Mouse (Mus musculus) layer of hippocampus, postnatal 25 days (tissue): ENCODE data around the gene Shoc2. TPM values are rescaled to one million over a fixed set of nuclear protein-coding genes. Genes with fewer than 3 reads are reported as not detected.

Source experiments
- DNase-seq, 2 experiments: peaks; one replicate each; pipeline ENCODE4 v3.0.0; 2022; ENCODE audit warnings: mixed read lengths in 2 of 2, low spot score in 1 of 2; ENCODE audit errors: extremely low spot score in 1 of 2
- total RNA-seq, 2 experiments: library from RNA; stranded (reverse); gene quantifications; 2 replicates each; pipeline ENCODE4 v1.2.3; 2021

The Shoc2 gene
- total RNA-seq, 2 experiments from 2014 or later: 47.8 to 49.1 TPM

GRCm38 (mm10) chr19:54014999-54015398 lies 70.9 kb downstream of the Shoc2 start:
- no peak for DNase-seq

GRCm38 (mm10) chr19:54015503-54015902 lies 71.4 kb downstream of the Shoc2 start:
- DNase-seq: no peak

- no peak for DNase-seq
These were observed 91.0 kb downstream of the Shoc2 start for GRCm38 (mm10) chr19:54035100-54035499.

GRCm38 (mm10) chr19:54039441-54039840 lies 95.3 kb downstream of the Shoc2 start:
- no peak for DNase-seq

GRCm38 (mm10) chr19:54040356-54041028 lies 96.4 kb downstream of the Shoc2 start:
- no peak for DNase-seq

GRCm38 (mm10) chr19:54041029-54041367 lies 96.9 kb downstream of the Shoc2 start:
- no peak for DNase-seq

GRCm38 (mm10) chr19:54043851-54044250 lies 99.7 kb downstream of the Shoc2 start, which contains the start of gene Adra2a:
Adra2a (plus strand) TSS chr19:54044151.
- no peak for DNase-seq

GRCm38 (mm10) chr19:54044507-54045371 lies 100.6 kb downstream of the Shoc2 start:
- peak; percentile 67 to 84 for DNase-seq

GRCm38 (mm10) chr19:54045412-54045811 lies 101.3 kb downstream of the Shoc2 start:
- peak in 1 of 2 experiments; percentile 24 for DNase-seq

- DNase-seq: peak; percentile 13 to 18
These were observed 102.0 kb downstream of the Shoc2 start for GRCm38 (mm10) chr19:54045931-54046683.

- DNase-seq: no peak
These were observed 102.6 kb downstream of the Shoc2 start for GRCm38 (mm10) chr19:54046684-54047070.

- DNase-seq: no peak
These were observed 103.4 kb downstream of the Shoc2 start for GRCm38 (mm10) chr19:54047386-54048050.

GRCm38 (mm10) chr19:54048161-54048885 lies 104.2 kb downstream of the Shoc2 start:
- no peak for DNase-seq

GRCm38 (mm10) chr19:54051651-54052050 lies 107.5 kb downstream of the Shoc2 start:
- no peak for DNase-seq

GRCm38 (mm10) chr19:54055845-54056244 lies 111.7 kb downstream of the Shoc2 start:
- no peak for DNase-seq

GRCm38 (mm10) chr19:54068447-54068846 lies 124.3 kb downstream of the Shoc2 start:
- no peak for DNase-seq

- no peak for DNase-seq
These were observed 126.4 kb downstream of the Shoc2 start for GRCm38 (mm10) chr19:54070521-54070920.

- no peak for DNase-seq
These were observed 128.2 kb downstream of the Shoc2 start for GRCm38 (mm10) chr19:54072233-54072800.
